Mouse (Mus musculus) olfactory bulb, adult 2 months (tissue): Measurements from ENCODE around the gene Mrps11.

ENCODE experiments used
- CTCF ChIP-seq: fragments of 200-500 bp; IDR thresholded peaks from 2 replicates; pipeline ENCODE4 v1.5.1; 2012; ENCODE audit warnings: low read depth, mild to moderate bottlenecking, low read length, moderate library complexity; ENCODE audit not compliant: insufficient read depth
- POLR2A ChIP-seq: fragments of 200-500 bp; IDR thresholded peaks from 2 replicates; pipeline ENCODE4 v1.6.1; 2012; ENCODE audit warnings: mild to moderate bottlenecking, low read depth, low read length, moderate library complexity; ENCODE audit not compliant: insufficient read depth

- TF ChIP-seq CTCF (no peak), POLR2A (no peak)
Observed at GRCm38 (mm10) chr7:78743731-78744385, 39.1 kb upstream of the Mrps11 start.
